Mouse (Mus musculus): Measurements from ENCODE around the gene Fes.

DNA sequence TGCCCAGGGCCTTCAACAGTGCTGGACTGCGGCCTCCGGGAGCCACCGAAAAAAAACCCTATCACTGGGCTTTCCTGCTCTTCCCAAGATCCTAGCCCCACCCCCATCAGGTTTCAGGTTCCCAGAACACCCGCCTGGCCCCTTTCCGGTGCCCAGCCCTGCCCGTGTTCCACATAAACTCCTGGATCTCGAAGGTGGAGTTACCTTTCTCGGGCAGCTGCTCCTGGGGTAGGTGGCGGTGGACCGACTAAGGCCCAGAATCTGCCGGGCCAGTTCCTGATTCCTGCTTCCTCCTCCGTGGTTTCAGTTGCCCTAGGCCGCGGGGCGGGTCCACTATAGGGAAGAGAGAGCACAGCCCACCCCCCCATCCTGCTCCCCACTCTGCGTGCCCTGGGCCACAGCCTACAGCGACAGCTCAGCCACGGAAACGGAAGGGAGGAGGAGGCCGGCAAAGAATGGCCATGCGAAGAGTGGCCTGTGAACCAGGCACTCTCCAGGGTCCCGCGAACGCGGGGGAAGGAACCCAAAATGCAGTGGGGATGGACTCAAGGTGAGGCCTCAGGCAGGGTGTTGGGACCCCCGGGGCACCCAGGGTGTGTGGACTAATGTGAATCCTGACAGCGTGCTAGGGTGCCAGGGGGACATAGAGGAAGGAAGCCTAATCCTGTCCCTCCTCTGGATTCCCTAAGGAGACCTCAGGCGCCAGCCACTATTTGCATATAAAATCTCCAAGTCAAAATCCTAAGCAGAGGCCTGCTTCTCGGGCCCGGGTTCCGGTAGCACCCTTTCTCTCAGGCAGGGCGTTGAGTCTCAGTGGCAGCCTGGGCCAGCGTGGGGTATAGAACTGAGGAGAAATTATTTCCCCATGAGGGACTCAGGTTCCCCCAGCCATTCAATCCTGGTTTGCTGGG is at the start of gene Fes:
- no peak for TF ChIP-seq CTCF (IDR thresholded peaks at IDR 0.05; ENCODE audit: low read depth, low read length)
- 0 out of 2 replicates have a peak, but pooled peaks have one; percentile 21 for TF ChIP-seq POLR2A (IDR thresholded peaks at IDR 0.05; ENCODE audit: extremely low read depth, insufficient read depth, low read length)

All from liver, adult 2 months (tissue).